Mouse (Mus musculus): ENCODE data around the gene Wfikkn1.

Wfikkn1 gene

DNA sequence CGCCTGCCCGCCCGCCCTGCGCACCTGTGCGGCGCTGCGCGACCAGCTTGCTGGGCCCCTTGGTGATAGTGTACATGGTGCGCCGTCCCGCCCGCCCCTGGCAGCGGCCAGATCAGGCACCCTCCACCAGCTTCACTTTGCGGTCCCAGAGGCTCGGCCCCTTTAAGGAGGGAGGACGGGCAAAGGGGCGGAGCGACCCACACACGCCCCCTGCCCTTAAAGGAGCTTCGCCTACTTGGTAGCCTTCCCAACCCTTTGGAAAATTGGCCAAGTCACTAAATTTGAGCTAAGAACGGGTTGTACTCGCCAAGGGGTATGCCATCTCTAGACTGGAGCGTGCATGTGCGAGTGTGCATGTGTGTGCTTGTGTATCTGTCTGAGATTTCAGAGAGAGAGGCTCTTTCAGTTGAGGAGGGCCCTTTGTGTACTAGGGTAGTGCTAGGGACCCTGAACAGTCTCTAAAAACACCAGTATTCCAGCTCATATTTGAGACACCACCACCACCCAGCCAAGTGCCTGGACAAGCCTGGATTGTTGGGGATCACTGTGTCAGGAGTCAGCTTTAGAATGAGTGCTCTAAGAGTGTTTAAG lies 12.0 kb downstream of the Wfikkn1 start, which contains the start of gene Mcrip2:
Gene Mcrip2, minus strand, starts transcription at position 164 of the 591 bp plus-strand sequence.
- DNase-seq (ENCODE audit: low spot score in 2 of 2), result peak; percentile 69 to 78

DNA sequence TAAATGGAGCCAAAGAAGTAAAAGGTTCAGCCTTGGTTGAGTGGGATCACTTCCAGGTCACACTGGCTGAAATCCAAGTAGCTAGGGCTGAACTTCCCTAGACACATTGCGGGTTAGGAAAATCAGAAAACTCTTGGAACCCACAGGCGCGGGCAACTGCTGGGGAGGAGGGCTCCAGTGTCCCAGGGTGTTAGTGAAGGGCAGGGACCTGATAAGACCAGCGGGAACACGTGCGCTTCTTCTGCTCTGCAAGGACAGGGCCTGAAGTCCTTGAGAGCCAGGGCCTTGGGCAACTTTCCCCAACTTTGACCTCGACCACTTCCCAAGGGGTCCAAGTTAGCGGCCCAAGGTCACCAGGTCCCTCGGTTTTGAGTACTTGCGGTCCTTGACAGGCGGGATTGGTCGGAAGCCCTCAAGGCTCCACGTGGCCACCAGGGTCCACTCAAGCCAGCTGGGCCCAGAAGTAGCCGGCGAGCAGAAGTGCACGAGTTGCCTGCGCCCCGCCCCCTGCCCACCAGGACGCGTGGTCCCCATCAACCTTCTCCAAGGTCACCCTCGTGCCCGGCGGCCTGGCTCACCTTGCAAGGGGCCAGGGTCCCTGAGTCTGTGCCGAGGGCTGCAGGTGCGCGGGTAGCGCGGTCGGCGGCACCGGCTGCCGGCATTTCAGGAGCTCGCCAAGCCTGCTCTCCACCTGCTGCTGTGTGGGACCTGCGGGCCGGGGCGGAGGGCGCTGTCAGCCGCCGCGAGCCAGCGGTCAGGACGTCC lies 12.6 kb downstream of the Wfikkn1 start:
- DNase-seq (ENCODE audit: low spot score in 2 of 2), result no peak

DNA sequence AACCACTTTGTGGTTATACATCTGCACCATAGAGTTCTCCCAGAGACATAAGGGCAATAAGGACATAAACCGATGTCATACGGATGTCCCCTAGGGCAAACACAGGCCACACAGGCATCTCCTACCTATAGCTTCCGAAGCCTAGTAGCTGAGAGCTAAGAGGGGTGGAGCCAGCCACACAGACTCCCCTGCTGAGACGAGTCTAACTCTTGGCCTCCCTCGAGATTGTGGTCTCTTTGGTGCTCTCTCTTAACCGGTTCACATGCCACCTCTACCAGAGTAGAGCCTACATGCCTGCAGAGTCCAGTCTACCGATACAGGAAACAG lies 13.2 kb downstream of the Wfikkn1 start:
- no peak for DNase-seq (ENCODE audit: low spot score in 2 of 2)

DNA sequence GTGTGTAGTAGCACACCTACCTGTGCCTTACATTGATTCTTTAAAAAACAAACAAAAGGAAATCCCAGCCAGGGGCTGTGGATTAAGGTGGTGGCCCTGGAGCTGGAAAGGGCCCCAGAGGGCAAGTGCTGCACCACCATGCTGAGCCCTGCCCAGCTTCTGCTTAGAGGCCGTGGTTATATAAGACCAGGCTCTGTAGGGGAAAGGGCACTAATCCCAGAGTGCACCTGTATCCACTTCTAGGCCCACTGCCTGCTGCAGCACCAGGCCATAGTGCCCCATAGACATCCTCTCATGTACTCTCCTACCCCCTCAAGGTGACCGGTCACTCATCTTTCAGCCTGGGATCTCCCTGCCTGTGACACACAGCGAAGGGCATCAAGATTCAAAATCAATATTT lies 14.5 kb downstream of the Wfikkn1 start:
- no peak for DNase-seq (ENCODE audit: low spot score in 2 of 2)

DNA sequence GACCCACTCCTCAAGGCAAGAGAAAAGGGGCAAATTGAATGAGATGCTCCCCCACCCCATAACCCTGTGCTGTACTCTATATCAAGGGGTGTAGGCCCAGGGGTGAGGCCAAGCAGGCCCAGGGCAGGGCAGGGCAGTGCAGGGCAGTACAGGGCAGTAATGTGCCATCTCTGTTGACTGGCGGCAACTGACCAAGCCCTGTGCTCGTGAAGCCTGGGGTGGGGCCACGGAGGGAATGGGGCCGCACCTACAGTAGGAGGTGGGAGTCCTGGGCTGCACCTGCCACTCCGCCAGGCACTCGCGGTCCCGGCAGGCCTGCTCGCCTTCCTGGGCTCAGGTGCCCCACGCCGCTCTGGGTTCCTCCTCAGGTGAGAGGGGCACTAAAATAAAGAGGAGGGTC lies 15.4 kb downstream of the Wfikkn1 start:
- DNase-seq (ENCODE audit: low spot score in 2 of 2), result no peak

- no peak for DNase-seq (ENCODE audit: low spot score in 2 of 2)
Observed at GRCm38 (mm10) chr17:25864311-25864710, 16.3 kb downstream of the Wfikkn1 start.

GRCm38 (mm10) chr17:25863681-25864080 lies 17.0 kb downstream of the Wfikkn1 start:
- DNase-seq (ENCODE audit: low spot score in 2 of 2), result no peak

DNA sequence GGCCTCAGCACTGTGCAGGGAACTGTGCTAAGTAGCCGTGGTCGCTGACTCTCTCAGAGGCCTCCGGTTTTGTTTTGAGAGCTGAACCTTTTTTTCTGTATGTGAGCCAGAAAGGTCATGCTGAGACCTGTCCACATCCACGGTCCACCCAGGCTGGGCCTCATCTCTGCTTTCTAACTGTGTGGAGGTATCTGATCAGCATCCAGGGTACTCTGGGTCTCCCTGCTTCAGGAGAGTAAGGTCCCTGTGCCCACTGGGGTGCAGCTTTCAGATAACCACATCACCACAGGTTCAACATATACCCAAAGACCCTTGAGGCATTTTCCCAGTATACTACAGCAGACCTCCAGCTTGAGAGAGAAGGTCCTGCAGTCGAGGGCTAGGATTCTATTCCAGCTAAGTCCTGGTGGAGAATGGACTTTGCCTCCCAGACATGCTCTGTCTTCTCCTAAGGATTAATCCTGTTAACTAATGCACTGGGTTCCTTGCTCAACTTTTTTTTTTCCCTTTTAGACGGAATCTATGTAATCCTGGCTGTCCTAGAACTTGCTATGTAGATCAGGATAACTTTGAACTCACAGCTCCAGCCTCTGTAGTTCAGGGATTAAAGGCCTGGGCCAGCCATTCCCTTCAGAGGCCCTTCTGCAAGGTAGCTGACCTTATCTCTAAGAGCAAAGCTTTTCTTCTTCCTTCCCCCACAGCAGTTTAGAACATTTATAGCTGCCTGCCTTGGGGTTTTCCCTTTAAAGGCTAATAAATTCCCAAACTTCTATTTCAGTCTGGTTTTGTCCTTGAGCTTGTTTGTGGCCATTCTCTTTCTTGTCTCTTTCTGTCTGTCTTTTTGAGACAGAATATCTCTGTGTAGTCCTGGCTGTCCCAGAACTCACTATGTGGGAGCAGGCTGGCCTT lies 18.7 kb downstream of the Wfikkn1 start:
- DNase-seq (ENCODE audit: low spot score in 2 of 2), result no peak

DNA sequence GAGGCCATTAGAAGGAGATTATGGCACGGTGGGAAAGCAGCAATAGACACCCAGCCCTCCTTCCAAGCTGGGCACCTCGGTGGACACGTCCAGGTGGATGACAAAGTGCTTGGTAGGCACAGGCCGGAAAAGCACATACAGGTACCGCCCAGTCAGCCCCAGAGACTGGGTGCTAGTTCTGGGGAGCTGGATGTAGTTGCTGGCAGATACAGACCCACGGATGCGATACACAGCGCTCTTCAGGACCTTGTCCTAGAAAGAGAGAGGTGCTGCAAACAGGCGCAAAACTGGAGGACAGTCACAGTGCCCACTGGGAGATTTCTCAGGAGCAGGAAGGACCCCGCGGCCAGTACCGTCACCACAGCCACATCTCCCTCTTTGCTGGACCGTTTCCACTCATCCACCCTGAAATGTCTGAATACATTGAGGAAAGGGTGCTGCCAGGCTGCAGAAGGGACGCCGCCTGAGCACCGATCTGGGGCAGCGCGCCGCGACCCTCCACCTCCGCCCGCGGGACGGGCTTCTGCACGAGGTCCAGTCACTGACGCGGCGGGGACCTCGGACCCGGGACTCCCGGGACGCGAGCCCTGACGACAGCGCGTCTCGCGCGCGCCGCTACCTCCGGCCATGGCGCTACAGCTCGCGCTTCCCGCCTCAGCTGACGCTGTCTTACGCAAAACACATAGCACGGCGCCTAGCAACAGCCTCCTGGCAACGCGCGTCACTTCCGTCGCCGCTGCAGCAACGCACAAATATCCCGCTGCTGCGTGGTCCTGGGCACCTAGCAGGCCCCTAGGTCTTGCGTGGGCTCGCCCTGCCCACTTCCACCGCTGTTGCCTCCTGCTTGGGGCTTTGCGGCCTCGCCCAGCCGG lies 19.6 kb downstream of the Wfikkn1 start, which contains the start of gene Wdr90:
Gene Wdr90, minus strand, starts transcription at position 670 of the 872 bp plus-strand sequence.
- DNase-seq (ENCODE audit: low spot score in 2 of 2), result peak; percentile 90 to 92

DNA sequence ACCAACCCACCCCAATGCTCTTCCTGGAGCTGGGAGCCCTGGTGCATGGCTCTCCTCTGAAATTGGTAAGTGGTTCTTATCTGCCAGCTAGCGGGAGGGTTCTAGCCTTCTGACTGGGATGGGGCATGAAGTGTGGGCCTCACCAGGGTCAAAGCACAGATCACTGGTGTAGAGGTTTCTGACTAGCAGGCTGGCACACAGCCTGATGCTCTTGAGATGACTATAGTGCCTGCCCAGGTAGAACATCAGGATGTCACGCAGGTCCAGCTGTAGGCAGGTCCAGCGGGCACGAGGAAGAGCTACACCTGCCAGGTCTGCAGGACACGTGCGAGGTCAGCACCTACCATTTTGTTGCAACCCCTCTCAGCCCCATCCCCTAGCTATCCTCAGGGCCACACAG lies 20.4 kb downstream of the Wfikkn1 start:
- no peak for DNase-seq (ENCODE audit: low spot score in 2 of 2)

- peak; percentile 93 for DNase-seq (ENCODE audit: low spot score in 2 of 2)
Observed at GRCm38 (mm10) chr17:25844396-25844901, 36.2 kb downstream of the Wfikkn1 start, which contains the start of gene Rhot2. Gene Rhot2, minus strand, starts transcription at chr17:25844851.

DNA sequence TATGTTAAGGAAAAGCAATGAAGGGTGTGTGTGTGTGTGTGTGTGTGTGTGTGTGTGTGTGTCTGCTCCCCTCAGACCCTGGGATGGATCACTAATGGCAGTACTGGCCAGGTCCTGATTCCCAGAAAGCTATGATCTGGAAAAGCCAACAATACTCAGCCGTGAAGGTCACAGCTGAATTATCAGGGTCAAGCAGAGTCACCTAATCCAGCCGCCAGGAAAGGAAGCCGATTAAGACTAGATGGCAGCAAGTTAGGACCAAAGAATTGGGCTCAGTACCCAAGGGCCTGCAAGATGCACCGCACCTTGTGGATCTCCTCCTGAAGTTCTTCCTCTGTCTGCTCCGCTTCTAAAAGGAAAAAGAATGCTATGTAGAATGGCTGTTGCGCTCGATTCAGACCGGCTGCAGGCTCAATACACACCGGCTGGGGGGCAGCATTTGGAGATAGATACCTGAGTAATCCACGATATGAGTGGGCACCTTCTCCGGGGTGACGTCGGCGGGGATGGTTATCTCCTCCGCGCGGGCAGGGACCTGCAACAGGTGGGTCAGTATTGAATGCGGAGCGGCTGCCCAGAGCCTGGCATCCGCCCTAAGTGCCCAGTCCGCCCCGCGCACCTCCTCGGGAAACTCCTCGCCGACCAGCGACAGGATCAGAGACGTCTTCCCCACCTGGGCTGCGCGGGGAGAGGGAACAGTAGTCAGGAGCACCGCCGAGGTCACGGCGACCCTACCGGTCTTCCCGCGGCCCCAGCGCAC lies 36.8 kb downstream of the Wfikkn1 start:
- no peak for DNase-seq (ENCODE audit: low spot score in 2 of 2)

DNA sequence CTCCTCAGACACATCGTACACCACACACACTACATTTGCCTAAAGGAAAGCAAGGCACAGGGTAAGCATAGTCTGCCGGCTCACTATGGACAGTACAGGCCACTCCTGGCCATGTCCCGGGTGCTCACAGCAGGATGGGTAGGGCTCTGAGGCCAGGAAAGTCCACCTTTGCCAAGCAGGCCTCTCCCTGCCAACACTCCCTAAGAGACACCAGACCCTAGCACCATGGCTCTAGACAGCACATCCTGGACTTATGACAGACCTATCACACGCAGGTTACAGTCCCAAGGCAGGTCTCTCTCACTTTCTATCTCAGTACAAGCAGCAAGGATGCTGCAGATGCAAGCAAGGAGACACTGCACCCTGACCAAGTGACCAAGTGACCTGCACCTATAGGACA lies 37.5 kb downstream of the Wfikkn1 start:
- DNase-seq (ENCODE audit: low spot score in 2 of 2), result no peak

GRCm38 (mm10) chr17:25842509-25842908 lies 38.1 kb downstream of the Wfikkn1 start:
- DNase-seq (ENCODE audit: low spot score in 2 of 2), result no peak

DNA sequence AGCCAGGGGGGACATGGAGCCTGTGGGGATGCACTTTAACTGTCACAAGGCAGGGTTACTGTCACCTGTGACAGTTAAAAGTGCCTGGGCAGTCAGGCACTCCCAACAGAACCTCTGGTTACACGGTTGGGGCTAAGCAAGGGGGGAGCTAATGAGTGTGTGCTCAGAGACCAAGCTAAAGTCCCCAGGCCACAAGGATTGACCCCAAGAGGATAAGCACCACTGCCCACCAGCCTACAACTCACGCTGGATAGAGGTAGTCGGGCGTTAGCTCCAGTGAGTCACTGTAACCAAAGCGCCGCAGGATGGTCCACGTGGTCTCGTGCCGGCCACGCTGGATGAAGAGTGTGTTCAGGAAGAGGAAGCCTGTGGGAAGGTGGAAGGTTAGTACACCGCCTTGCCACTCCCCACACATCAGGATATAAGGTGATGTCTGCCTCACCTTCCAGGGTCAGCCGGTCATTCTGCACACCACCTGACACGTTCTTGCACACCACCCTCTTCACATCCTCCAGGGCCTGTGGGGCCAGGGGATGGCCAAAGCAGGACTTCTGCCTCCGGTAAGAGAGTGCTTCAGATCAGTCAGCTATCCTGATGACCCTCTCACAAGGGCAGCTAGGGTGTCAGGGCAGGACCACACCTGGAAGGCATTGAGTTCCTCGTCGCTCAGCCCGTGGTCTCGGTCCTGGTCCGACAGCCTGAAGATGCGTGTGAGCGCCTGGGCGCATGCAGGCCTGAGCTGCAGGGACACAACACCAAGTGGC lies 39.4 kb downstream of the Wfikkn1 start, which contains the start of gene Gm20683:
Gene Gm20683, minus strand, starts transcription at position 647 of the 764 bp plus-strand sequence.
- no peak for DNase-seq (ENCODE audit: low spot score in 2 of 2)

DNA sequence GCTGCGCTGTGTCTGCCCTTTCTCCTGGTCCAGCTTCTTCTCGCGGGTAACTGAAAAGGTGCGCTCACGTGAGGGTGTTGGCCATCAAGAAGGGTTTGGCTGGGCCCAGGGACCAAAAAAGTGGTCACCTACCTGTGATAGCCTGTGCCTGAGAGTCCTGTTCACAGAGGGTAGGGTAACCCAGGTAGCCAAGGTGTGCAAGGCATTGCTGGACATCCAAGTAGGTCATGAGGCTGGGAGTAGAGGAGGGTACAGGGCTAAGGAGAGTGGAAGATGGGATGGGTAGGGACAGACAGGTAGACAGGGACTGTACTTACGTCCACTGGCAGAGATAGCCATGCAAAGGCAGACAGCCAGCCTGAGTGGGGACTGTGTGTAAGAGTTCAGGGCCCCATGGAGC lies 40.1 kb downstream of the Wfikkn1 start:
- DNase-seq (ENCODE audit: low spot score in 2 of 2), result no peak

GRCm38 (mm10) chr17:25839455-25840235 lies 41.0 kb downstream of the Wfikkn1 start:
- no peak for DNase-seq (ENCODE audit: low spot score in 2 of 2)

GRCm38 (mm10) chr17:25838904-25839303 lies 41.8 kb downstream of the Wfikkn1 start:
- DNase-seq (ENCODE audit: low spot score in 2 of 2), result no peak

GRCm38 (mm10) chr17:25837533-25837932 lies 43.1 kb downstream of the Wfikkn1 start:
- DNase-seq (ENCODE audit: low spot score in 2 of 2), result no peak

All from frontal cortex, postnatal 10 days (tissue).